Mouse (Mus musculus) olfactory bulb, adult 2 months (tissue): ENCODE results near the gene Sgms1.

Experiments
- CTCF ChIP-seq: fragments of 200-500 bp; IDR thresholded peaks from 2 replicates; pipeline ENCODE4 v1.5.1; 2012; ENCODE audit warnings: low read depth, mild to moderate bottlenecking, low read length, moderate library complexity; ENCODE audit not compliant: insufficient read depth
- POLR2A ChIP-seq: fragments of 200-500 bp; IDR thresholded peaks from 2 replicates; pipeline ENCODE4 v1.6.1; 2012; ENCODE audit warnings: mild to moderate bottlenecking, low read depth, low read length, moderate library complexity; ENCODE audit not compliant: insufficient read depth

GRCm38 (mm10) chr19:32308311-32308710, 81.2 kb downstream of the Sgms1 start:
- TF ChIP-seq CTCF (no peak), POLR2A (no peak)
